Mouse (Mus musculus): ENCODE results near the gene Hsph1. TPM values are rescaled to one million over a fixed set of nuclear protein-coding genes. Genes with fewer than 3 reads are reported as not detected.

Gene Hsph1
- total RNA-seq, 4 experiments from 2014 or later = 95.3 to 315 (median 114) TPM

DNA sequence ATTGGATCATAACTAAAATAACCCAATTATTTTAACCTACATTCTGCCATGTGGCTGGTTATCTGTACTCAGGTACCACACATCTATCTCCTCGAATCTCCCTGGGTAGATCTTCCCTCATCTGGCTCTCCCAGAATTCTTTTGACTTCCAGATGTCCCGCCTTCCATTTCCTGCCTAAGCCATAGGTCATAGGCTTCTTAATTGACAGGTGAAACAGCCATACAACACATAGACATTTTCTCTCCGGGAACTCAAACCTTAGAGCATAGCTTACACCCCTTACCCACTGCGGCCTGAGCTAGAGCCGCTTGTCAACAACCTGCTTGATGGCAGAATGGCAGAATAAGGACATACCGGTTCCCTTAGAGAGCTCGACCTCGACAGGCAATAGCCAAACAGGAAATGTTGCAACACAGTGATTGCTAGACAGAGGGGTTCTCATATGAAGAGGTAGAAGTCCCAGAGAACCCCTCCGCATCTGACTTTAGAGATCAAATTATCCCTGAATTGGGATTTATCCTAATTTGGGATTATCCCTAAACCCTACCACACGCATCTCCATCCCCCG is 48.8 kb downstream of the Hsph1 start:
- no peak for DNase-seq

DNA sequence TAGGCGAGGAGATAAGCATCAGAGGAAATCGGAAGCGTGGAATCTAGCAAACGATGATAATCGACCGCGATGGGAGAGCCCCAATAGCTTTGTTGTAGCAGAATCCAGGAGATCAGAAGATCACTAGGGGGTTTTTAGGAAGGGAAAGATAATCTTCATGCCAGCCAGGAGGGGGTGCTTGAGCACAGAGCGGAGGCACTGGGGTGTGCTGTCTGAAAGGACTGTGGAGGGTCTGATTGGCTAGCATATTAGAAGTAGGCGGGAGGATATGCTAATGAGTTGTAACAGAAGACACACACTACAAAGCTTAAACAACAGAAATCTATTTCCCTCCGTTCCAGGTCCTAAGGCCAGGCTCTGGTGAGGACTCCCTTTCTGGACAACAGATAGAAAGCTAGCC is 50.3 kb downstream of the Hsph1 start:
- peak; percentile 30 for DNase-seq

DNA sequence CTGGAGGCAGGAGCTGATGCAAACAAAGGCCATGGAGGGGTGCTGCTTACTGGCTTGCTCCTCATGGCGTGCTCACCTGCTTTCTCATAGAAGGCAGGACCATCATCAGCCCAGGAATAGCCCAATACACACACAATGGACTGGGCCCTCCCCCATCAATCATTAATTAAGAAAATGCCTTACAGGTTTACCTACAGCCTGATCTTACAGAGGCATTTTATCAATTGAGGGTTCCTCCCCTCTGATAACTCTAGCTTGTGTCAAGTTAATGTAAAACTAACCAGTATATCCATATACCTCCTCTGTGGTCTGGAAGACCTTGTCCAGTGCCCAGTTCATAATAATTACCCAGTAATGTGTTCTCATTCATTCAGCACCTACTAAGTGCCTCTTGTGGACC is 50.9 kb downstream of the Hsph1 start:
- DNase-seq = no peak

DNA sequence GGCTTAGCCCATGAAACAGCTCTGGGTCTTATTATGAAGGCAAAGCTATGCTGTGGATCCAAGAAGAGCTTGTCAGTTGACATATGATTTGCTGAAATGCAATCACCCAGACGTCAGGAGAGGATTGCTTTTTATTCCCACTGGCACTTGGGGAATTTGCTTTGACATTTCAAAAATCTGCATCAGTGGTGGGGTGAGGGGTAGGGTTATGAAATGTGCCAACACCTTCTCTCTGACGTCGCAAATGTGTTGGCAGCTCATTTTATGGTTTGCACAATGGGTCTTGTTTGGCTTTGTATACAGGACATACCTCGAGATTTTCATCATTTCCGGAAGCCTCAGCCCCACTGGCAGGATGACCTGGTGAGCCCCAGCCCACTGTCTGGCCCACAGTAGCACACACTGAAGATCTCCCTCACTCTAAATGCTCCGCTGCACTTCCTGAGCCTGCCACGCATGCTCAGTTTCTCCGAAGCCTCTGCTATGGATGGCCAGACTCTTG is 52.0 kb downstream of the Hsph1 start:
- no peak for DNase-seq

DNA sequence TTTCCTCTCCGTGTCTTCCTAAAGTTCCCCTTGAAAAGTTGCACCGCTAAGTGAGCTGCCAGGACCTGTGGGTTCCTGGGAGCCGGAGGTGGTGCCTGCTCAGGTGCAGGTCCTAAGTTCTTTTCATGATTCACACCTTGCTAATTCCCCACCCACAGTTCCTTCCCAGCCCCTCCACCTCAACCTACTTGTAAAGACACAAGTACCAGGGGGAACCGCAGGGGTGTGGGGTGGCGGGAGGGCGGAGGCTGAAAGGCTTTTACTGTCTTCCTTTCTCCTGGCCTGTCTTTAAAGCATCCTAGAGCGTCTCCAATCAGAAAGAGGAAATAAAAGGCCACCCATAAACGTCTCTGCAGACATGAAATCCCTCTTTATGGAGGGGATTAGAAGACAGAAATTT is 52.7 kb downstream of the Hsph1 start:
- DNase-seq = no peak

DNA sequence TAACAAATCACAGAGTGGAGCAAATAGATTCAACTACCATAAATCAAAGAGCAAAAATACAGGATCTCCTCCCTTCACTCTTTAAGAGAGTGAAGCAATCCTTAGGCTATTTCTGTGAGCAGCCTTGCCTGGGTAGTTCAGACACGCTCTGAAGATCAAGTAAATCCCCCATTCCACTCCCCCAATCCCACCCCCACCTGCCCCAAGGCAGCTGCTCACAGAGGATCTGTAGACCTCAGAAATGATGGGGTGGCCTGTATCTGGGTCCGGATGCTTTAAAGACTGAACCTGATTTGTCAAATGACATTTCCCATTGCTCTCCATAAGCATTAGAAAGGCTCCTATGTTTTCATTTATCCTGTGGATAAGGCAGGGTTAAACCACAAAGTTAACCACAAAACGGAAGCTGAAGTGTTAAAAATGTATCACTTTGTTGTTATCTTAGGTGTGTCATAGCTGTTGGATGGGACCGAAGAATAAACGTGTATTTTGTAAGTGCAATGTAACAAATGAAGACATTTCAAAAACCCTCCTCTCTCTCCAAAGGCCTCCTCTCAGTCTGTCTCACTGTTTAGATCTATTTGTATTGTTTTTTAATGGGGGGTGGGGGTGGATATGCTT is 53.4 kb downstream of the Hsph1 start:
- no peak for DNase-seq

DNA sequence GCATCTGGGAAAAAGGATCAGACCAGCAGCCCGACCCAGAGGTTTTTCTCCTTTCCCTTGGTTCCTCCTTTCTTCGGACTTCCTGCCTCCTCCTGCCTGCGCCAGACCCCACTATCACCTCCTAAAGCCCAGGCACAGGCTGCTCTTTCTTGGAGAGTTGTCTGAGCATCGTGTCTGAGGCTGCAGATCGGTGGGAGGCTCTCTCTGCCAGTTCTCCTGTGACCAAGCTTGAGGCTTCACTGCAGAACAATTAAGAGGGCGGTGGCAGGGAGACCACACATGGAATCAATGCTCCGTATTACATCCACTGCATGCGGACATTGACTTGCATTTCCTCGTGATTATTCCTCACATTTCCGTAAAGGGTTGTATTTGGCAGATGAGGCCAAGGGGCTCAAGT is 58.7 kb downstream of the Hsph1 start:
- DNase-seq = no peak

DNA sequence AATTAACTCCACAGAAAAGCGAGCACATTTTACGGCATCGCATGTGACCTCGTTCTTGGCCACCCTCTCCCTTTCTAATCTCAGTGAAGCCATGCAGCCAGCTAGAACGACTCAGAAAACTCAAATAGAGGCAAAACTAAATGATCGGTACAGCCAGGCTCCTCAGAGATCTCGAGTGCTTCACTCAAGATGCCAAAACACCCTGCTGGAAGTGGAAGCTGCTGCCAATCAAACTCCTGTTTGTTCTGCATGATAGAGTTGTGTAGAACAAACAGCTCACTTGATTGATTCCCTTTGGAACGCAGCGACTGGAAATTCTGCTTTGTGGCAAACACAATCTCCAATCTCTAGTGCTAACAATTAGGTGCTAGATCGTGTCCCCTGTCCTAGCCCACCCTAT is 59.2 kb downstream of the Hsph1 start:
- DNase-seq = no peak

DNA sequence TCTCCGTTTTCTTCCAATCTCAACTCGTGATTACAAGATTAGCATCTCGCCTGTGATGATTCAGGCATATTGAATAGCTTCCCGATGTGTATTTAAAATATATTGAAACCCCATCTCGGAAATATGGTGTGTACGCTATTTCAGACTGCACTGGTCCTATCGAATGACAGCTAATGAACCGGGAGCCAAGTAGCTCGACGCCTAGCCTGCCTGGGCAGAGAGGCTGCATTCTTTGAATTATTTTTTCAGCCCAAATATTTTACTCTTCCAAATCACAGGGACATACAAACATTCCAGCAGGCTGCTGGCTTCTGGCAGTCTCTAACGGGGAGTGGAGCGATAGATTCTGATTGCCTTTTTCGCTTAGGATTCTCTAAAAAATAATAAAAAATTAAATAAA is 67.2 kb downstream of the Hsph1 start:
- DNase-seq = no peak

DNA sequence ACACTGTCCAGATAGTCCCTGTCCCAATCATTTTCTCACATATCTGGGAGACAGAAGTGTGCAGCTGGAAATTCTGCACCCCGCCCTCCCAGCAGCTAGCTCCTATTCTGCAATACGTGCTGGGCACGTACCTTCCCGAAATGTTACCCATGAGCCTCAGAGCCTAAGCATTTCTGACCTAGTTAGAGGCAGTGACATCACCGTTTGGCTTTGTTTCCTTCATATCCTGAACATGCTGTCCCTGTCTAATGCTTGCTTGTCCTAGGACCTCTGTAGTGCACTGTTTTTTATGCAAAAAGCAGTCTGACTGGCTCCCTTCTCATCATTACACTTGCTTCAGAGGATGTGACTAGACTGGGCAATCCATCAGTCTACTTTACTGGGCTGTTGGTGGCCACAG is 69.2 kb downstream of the Hsph1 start:
- DNase-seq = peak; percentile 13

DNA sequence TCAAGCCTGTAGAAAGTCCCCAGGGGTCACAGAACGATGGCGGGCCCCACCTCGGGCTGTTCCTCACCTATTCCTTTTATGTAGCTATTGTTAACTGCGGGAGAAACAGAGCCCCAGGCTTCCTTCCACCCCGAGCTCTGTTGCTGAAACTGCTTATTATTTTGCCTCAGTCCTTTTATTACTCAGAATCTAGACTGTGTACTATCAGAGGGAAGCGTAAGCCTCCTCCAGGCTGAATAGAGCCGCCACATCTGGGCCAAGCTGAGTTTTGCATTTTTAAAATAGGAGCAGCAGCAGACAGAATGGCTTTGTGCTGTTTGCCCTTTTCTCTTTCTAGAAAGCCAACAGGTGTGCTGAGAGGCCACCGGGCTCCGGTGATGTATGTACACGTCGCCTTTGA is 70.2 kb downstream of the Hsph1 start:
- DNase-seq = no peak

Other genes with a start within 250 kb of the Hsph1 start
- gene Medag, start 224.6 kb downstream of the Hsph1 start, total RNA-seq (2022) = 10 to 100 TPM in 2 of 4 experiments, 1 to 10 TPM in 2; 2.7 to 16.1 (median 9.2) TPM
- not detected for gene Tex26, start 196.7 kb downstream of the Hsph1 start, total RNA-seq (2022)
- gene Wdr95, start 107.7 kb downstream of the Hsph1 start, total RNA-seq (2022) = under 1 TPM in 1 of 4 experiments, not detected in 3; 0.11 TPM
- 10 to 100 TPM; 27.9 to 40.0 (median 34.9) TPM for gene B3glct, start 41.9 kb upstream of the Hsph1 start, total RNA-seq (2022)

Data from adrenal gland, adult 8-10 months (tissue).